Mouse (Mus musculus): ENCODE data around the gene Gm21560. TPM values are rescaled to one million over a fixed set of nuclear protein-coding genes. Genes with fewer than 3 reads are reported as not detected.
"Not testable (repeated sequence)": the region's sequence is repeated elsewhere in the genome, so short reads cannot be mapped to it uniquely, and the experiment has no call there.

Gene Gm21560
- not detected for polyA plus RNA-seq (2021)

GRCm38 (mm10) chr14:6219192-6219591, at the start of gene Gm21560:
Gm21560 (minus strand) TSS chr14:6219292.
- CTCF ChIA-PET; H3K27me3 ChIP-seq; ATAC-seq; DNase-seq (ENCODE audit: low read depth, low spot score); POLR2A ChIA-PET; in situ Hi-C loops (cut with MboI; ENCODE audit: low pct_unique_long_range_greater_than_20kb): not testable (repeated sequence)

GRCm38 (mm10) chr14:6163538-6163937, 55.6 kb downstream of the Gm21560 start:
- in situ Hi-C loops (cut with MboI; ENCODE audit: low pct_unique_long_range_greater_than_20kb); DNase-seq (ENCODE audit: low read depth, low spot score); POLR2A ChIA-PET; ATAC-seq; CTCF ChIA-PET; H3K27me3 ChIP-seq: not testable (repeated sequence)

GRCm38 (mm10) chr14:6161085-6161484, 58.0 kb downstream of the Gm21560 start:
- H3K27me3 ChIP-seq; ATAC-seq; CTCF ChIA-PET; POLR2A ChIA-PET; in situ Hi-C loops (cut with MboI; ENCODE audit: low pct_unique_long_range_greater_than_20kb); DNase-seq (ENCODE audit: low read depth, low spot score): not testable (repeated sequence)

Other genes with a start within 250 kb of the Gm21560 start
- gene Gm3453, start 240.2 kb downstream of the Gm21560 start, polyA plus RNA-seq (2021): not detected
- not detected for gene Gm6337, start 161.0 kb downstream of the Gm21560 start, polyA plus RNA-seq (2021)
- gene Gm8206, start 125.3 kb downstream of the Gm21560 start, polyA plus RNA-seq (2021): 0.23 TPM
- gene Gm3468, start 110.6 kb downstream of the Gm21560 start, polyA plus RNA-seq (2021): 0.55 TPM
- not detected for gene Gm3476, start 93.5 kb downstream of the Gm21560 start, polyA plus RNA-seq (2021)
- 0.09 TPM for gene Gm3411, start 68.0 kb upstream of the Gm21560 start, polyA plus RNA-seq (2021)
- not detected for gene Gm21103, start 85.6 kb upstream of the Gm21560 start, polyA plus RNA-seq (2021)
- not detected for gene Gm3618, start 124.4 kb upstream of the Gm21560 start, polyA plus RNA-seq (2021)
- not detected for gene Gm16440, start 171.0 kb upstream of the Gm21560 start, polyA plus RNA-seq (2021)
- gene Gm3591, start 193.2 kb upstream of the Gm21560 start, polyA plus RNA-seq (2021): not detected
- gene Gm3594, start 225.3 kb upstream of the Gm21560 start, polyA plus RNA-seq (2021): not detected